Mouse (Mus musculus): ENCODE data around the gene Mbd4.
"Not testable (repeated sequence)": the region's sequence is repeated elsewhere in the genome, so short reads cannot be mapped to it uniquely, and the experiment has no call there.

Mbd4 gene

DNA sequence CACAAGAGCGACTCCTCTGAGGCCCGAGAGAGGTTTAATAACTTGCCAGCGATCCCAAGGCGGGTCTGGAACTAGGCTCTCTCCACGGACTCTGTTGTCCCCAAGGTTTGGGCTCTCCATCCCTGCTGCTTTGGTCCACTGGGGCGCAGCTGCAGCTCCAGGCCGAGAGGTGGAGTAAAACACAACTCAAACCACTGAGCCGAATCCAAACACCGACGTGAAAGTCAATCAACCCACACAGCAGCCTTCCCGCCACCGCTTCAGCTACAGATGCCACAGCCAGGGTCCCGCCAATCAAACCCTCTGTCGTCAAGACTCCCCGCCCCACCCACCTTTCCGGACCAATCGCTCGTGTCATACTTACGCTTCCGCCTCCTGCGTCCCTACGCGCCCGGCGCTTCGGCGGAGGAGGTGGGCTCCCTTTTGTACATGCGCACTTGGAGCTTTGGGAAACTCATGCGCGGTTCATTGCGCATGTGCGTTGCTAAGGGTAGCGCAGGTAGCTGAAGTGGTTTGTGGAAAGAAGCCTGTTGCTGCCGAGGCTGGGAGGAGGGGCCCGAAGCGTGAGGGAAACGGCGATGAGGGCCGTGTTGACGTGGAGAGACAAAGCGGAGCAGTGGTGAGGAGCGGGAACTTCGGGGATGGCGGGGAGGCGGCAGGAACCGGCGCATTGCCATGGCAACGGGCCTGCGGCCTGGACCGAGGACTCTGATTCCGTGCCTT lies at the start of gene Mbd4, which contains the start of gene Ift122:
Mbd4 (minus strand) TSS at position 281 of the 723 bp plus-strand sequence.
Ift122 (plus strand) TSS at position 380 of the 723 bp plus-strand sequence.
- DNase-seq (ENCODE audit: low read depth): peak; percentile 100

DNA sequence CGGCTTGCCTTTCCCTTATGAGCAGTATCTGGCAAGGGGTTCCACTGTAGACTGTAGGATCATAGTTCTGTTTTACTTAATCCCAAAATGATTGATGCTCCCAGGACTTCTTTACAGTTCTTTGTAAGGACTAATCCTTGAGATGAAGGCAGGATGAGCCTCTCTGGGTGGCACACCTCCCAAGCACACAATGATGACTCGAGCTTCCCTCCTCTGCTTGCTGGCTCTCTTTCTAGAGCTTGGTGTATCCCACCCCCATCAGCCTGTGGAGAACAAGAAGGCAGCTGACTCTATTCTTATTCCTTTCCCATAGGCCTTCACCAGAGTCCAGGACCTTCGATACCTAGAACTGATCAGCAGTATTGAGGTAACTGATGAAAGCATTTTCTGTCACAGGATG lies 49.4 kb upstream of the Mbd4 start:
- no peak for DNase-seq (ENCODE audit: low read depth)

DNA sequence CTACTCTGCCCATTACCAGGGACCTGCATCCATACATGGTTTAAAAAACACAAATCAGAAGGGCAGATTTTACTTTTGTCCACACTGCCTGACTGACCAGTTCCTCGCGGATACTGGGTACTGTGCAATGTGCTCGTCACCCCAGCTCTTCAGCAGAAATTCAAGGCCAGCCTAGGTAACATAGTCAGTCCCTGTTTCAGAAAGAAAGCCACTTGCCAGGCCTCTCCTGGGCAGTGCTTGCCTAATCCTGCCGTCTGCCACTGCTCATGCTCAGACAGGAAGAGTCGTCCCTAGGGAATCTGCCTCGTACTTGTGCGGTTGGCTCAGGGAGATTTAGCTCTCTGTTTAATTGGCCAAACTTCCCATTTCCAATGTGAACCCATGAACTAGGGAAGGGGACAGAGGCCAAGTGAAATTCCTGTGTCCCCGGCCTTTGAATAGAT lies 48.3 kb upstream of the Mbd4 start:
- no peak for DNase-seq (ENCODE audit: low read depth)

DNA sequence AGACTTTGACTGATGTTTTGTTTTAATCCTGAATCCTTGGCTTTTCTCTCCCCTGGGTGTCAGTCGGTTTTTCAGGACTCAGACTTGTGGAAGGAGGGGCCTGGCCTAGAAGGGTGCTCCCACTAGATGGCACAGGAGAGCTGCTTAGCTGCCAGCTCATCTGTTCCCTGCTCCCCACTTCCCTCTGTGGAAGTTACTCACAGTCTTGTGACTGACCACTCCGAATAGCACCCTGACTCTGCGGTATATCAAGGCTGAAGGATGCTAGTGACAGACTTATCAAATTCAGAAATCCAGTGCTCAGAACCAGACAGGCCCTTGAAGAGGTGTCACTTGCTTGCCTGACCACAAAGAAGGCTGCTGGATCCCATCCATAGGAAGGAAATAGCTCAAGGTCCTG lies 47.9 kb upstream of the Mbd4 start:
- peak; percentile 51 for DNase-seq (ENCODE audit: low read depth)

DNA sequence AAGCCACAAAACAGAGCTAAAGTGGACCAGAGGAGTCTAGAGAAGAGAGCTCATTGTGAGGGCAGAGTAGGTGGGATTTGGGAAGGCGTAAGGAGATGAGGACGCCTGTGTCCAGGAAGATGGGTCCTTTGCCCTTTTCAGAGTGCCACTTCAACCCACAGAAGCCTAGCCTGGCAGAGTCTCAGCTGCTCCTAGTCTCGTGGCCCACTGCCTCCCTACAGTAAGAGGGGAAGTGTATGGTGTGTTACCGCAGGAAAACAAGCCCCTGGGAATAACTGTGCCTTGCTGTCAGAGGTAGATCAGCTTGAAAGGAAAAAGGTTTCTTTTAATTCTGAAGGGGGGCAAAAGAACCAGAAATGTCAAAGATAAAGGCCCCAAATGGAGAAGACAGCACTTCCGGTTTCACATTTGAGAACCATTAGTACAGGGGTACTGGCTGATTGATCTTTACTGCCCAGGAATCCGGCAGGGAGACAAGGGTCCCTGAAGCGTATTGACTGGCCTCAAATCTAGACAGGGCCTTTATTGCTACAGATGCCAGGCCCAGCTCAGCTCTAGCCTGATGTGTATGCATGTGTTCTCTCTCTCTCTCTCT lies 44.9 kb upstream of the Mbd4 start:
- no peak for DNase-seq (ENCODE audit: low read depth)

DNA sequence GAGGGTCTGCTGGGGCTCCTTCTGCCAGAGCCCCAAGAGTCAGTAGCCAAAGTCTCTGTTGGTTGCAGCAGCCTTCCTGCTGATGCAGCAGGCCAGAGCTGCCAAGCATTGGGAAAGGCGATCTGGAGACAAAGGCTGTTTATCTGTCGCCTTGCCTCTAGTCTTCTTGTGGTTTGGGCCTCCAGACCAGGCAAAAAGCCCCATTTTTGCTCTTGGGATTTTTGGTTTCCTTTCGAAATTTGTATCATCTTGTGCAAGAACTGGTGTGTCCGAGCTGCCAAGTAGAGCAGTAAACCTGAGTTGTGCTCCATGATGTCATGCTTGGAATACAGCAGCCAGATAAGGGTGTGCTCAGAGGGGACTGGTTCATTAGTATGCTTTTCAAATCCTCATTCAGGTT lies 43.9 kb upstream of the Mbd4 start:
- no peak for DNase-seq (ENCODE audit: low read depth)

DNA sequence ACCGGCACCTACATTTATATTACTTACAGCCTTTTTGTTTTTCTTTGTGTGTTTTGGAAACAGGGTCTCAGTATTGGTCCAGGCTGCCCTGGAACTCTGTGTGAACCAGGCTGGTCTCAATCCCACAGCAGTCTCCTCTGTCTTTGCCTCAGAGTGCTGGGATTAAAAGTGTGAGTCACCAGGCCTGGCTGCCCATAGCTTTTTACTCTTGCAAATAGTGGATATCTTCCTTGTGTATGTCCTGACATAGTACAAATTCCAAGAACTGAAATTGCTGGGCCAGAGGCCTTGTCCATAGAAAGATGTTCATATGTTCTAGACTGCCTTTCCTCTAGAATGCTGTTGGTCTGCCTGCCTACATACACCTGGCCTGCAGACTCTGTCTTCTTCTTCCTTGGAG lies 43.2 kb upstream of the Mbd4 start:
- no peak for DNase-seq (ENCODE audit: low read depth)

DNA sequence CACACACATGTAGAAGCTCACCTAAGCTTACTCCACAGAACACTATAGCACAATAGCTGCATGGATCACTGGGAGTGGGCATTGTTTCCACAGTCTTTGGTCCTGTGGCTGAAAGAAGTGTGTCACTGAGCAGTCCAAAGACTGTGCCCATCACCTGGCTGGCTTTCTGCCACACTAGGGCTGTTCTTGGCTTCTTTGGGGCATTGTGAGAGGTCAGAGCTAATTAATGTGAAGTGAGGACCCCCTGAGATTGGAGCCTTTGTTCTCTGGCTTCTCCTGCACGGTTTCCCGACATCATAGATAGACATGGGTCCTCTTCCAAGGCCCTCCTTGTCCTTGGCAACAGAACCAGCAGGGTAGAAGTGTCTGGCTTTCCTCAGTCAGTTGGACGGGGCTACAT lies 39.2 kb upstream of the Mbd4 start:
- DNase-seq (ENCODE audit: low read depth): no peak

DNA sequence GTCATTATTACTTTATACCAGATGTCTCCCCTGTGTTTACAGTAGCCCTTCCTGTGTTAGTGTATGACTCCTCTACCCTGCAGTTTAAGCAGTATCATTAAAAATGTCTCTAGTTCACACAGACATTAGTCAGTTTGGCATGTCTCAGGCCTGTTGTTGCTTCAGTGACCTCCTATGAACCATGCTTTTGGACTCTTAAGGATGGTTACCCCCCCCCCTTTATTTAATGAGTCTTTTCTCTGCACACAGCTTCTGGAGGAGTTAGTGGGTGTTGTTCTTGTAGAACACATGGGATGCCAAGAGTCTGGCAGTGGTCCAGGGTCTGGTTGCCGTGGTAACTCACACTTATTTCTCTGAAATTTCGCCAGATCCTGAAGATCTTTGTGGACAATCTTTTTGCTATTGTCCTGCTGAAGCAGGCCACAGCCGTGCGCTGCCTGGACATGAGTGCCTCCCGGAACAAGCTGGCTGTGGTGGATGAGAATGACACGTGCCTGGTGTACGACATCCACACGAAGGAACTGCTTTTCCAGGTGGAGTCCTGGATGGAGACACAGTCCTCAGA lies 38.4 kb upstream of the Mbd4 start:
- no peak for DNase-seq (ENCODE audit: low read depth)

DNA sequence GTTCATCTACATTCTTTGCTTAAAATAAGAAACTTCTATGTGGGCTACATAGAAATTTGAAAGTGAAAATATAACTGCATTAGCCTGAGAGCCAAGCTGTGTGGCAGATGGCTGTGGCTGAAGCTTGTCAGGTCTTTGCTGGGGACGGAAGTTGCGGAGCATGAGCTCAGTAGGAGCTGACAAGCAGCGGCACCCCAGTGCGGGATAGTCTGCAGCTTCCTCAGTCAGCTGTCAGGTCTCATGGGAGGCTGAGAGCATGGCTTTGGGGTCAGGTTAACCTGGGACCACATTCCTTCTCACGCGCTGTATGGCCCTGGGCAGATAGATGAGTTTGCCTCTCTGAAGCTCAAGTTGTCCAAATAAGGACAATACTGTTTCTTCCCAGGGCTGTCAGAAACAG lies 37.9 kb upstream of the Mbd4 start:
- DNase-seq (ENCODE audit: low read depth): no peak

DNA sequence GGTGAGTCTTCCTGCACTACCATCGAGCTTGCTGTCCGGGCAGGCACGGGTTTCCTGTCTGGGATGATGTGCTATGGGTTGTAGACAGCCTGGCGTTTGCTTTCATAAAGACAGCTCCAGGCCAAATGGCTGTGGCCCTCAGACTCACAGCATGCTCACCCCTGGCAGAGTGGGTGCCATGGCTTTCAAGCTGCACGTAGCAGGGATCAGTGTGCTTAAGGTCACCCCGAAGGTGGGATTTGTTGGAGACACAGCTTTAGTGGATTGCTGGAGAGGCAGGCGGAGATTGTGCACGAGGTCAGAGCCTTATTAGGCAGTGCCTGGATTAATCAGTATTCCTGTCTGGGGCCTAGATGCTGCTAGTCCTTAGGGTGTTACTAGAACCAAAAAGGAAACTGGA lies 37.4 kb upstream of the Mbd4 start:
- DNase-seq (ENCODE audit: low read depth): no peak

DNA sequence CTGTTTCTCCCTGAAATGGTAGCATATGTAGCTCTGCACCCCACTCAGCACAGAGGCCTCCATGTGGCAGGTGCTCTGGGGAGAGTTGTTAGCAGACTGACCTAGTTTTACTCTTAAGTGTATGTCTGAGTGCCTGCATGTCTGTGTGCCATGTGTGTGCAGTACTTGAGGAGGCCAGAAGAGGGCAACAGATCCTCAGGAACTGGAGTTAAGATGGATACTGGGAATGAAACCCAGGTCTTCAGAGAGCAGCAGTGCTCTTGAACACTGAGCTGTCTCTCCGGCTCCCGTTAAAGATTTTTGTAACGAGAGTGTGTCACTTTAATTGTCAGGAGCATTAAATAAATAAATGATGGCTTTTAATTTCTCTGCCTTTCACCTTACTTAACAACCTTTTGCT lies 35.1 kb upstream of the Mbd4 start:
- peak; percentile 62 for DNase-seq (ENCODE audit: low read depth)

DNA sequence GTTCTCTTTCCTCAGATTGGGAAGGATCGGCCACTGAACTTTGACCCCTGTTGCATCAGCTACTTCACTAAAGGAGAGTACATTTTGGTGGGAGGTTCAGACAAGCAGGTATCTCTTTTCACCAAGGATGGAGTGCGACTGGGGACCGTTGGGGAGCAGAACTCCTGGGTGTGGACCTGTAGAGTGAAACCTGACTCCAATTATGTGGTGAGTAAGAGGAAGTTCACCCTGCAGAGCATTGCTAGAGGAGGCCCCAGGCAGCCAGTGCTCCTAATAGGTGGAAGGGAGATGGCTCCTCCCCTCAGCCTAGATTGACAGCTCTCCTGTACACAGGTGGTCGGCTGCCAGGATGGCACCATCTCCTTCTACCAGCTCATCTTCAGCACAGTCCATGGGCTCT lies 33.7 kb upstream of the Mbd4 start:
- peak; percentile 14 for DNase-seq (ENCODE audit: low read depth)

DNA sequence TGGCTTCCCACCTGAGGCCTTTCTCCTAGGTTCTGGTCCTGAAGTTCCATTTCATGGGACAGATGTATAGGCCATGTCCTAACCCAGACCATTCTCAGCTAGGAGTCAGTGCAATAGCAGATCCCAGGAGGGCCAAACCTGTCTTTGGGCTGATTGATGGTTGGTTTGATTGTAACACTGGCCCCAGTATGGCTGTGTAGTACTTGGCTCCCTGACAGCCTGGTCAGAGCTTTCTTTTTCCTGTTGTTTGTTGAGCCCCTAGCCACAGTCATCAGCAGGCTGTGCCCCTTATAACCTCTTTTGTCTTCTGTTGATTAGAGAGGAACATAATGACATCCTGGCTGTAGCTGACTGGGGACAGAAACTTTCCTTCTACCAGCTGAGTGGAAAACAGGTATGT lies 30.8 kb upstream of the Mbd4 start:
- DNase-seq (ENCODE audit: low read depth): no peak

DNA sequence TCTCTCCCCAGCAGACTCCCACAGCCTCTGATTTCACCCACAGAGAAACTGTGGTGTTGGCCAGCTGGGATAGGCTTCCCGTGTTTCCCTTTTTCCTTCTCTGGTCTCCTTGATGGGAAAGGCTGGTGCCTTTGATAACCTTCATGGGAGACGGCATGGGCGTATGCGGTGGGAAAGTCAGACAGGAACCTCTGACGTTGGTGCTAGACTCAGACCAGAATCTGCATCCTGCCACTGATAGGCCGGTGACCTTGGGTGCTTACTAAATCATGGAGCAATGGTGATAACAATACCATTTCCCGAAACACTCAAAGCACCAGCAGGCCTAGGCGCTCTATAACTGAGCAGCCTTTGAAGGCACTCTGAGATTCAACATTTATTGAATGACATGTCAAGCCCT lies 27.6 kb upstream of the Mbd4 start:
- DNase-seq (ENCODE audit: low read depth): no peak

DNA sequence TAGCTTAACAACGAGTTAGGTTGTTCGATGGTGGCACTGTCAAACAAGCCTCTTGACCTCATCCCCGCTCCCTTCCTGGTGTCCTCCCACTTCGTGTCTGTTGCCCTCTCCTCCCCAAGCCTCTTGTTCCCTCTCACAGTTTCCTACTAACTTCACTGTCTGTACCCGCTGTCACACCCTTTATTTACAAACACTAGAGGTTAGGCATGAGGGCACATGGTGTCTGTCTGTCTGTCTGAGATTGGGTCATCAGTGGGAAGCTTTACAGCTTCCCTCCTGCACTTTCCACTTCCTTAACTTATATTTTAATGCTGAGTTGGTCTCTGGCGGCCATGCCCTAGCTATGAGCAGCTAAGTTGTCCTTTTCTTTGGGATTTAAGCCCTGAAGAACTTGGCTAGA lies 26.6 kb upstream of the Mbd4 start:
- no peak for DNase-seq (ENCODE audit: low read depth)

DNA sequence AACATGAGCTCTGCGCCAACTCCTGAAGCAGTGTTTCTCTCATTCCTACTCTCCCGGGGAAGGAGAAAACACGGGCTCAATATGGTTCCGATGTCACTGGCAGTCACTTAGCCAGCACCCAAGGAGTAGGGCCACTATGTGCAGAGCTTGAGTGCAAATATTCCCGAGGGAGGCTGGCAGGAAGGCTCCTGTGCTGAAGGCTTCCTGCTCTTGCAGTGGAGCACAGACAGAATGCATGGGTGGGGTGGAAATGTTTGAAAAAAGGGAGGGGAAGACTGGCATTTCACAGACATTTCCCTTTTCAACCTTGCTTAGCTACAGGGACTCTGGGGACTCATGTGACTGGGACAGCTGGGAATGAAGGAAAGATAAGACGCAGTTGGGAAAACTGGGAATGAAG lies 25.5 kb upstream of the Mbd4 start:
- no peak for DNase-seq (ENCODE audit: low read depth)

DNA sequence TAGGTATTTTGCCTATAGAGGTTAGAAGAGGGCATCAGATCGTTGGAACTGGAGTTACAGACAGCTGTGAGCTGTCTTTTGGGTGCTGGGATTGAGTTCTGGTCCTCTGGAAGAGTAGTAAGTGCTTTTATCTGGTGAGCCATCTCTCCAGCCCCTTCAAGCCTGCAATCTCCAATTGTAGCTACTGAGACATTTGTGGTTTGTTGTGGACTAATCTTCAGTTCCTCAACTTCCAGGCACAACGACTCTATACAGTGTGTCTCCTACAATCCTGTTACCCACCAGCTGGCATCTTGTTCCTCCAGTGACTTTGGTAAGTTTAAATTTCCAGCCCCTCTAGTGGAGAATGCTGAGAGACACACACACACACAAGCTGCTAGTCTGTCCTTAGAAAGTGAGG lies 24.1 kb upstream of the Mbd4 start:
- DNase-seq (ENCODE audit: low read depth): no peak

DNA sequence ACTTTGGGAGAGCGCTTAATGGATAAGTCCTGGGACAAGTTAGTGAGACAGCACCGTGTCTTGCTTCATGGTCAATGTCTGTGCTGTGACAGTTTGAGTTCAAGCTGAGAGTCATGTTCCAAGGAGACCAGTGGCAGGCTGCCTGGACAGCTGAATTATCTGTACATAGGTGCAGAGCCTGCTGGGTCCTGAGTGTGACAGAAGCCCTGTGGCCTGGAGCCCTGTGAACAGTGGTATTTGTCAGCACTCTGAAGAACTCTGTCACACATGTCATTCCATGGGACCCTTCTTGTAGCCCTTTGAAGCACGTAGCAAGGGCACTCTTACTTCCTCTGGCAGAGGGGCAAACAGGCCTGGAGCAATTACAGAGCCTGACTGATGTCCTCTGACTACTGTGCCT lies 18.1 kb upstream of the Mbd4 start:
- not testable (repeated sequence) for DNase-seq (ENCODE audit: low read depth)

DNA sequence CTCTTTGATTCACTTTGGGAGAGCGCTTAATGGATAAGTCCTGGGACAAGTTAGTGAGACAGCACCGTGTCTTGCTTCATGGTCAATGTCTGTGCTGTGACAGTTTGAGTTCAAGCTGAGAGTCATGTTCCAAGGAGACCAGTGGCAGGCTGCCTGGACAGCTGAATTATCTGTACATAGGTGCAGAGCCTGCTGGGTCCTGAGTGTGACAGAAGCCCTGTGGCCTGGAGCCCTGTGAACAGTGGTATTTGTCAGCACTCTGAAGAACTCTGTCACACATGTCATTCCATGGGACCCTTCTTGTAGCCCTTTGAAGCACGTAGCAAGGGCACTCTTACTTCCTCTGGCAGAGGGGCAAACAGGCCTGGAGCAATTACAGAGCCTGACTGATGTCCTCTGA lies 14.0 kb upstream of the Mbd4 start:
- DNase-seq (ENCODE audit: low read depth): not testable (repeated sequence)

DNA sequence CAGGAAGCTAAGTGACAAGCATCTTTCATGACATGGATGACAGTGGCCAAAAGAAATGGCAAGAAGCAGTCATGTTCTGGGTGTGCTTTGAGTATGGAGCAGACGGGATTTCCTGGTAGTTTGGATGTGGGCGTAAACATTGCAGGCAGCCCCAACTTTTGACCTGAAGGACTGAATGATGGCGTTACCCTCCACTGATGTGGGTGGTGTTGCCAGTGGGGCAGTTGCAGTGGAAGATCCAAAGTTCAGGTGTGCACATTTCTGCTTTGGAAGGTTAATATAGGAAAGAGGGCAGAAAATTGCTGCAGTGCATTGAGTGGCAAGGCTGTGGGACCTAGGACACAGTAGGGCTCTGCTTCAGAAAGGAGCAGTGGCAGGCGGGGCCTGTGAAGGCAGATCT lies 12.1 kb upstream of the Mbd4 start:
- no peak for DNase-seq (ENCODE audit: low read depth)

DNA sequence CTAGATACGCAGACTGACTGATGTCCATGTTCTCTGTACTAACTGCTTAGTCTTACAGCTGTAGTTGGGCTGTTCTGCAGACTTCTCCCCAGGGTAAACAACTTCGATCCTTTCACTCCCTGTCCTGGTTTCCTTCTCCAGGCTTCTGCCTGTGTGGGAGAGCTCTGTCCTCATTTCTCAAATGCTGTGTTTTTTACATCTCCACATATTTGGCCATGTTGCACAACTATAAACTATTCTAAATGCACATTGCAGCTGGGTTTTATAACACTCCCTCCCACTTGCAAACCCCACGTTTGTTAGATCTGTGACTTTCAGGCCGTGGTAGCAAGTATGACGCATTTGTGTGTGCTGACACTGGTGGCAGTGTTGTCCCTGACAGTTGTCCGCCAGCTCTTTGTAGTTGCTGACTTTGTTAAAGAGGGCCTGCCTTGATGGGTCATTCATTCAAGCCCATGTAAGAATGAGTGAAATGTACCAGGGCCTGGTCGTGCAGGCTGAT lies 10.2 kb upstream of the Mbd4 start:
- no peak for DNase-seq (ENCODE audit: low read depth)

DNA sequence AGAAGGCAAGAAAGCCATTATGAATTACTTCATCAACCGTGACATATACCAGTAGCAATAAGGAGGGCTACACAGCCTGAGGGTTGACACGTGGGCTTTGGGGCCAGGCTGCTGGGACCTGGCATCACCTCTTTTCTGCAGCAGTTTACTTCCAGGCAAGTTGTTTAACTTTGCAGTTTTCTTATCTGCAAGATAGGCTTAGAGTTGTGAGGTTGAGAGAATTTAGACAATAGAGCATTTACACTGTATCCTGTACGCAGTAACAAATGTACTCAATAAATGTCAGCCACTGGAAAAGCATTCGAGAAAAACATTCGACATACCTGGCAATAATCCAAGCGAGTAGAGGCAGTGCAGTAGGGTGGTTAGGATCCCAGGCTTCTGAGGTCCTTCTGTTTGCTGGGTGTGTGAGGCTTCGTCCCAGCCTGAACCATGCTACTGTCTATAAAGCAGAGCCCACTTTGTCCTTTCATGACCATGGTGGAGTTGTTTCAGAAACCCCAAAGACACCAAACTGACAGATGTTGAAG lies 6.9 kb upstream of the Mbd4 start:
- DNase-seq (ENCODE audit: low read depth): no peak
